Mouse (Mus musculus): ENCODE measurements at regions not wholly inside any gene's neighbourhood (a gene's known extent, or its start where the extent isn't known, plus 50 kb on each side); places are given as distances from the start of the nearest gene placed in this dataset.

DNA sequence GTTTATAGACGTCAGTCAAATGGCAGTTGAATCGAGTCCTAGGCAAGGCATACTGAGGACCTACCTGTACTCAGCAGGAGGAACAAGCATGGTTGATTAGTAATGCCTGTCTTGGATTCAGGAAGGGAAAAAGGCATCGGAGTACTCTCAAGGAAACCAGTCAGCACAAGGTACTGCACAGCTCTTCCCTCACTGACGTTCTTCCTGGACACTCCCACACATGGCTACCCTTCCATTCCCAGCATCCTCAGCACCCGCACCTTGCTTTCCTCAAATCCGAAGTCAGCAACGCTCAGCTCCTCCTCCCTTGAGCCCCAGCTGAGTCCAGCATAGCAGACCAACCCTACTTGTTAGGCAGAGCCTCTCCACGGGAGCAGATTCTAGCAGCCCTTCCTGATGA lies 279.6 kb upstream of the Eef2kmt start:
- no peak for TF ChIP-seq GATA4 (IDR thresholded peaks at IDR 0.05; ENCODE audit: insufficient replicate concordance, low read length)

DNA sequence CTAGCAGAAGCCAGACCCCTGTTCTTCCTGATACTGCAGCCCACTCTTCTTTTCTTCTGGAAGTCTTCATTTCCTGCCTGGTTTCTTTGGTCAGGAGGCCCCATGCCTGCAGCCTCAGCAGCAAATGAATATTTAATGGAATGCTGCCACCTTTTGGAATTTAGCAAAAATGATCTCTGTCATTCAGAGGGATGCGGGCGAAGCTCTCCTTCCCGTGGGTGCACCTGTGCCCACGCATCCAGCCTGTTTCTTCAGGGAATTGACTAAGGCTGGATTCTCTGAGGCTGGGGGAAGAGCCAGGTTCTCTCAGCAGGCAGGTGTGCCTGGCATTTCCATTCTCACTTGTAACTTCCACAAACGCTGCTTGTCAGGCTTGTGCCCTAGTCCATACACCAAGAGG lies 279.1 kb upstream of the Eef2kmt start:
- no peak for TF ChIP-seq GATA4 (IDR thresholded peaks at IDR 0.05; ENCODE audit: insufficient replicate concordance, low read length)

DNA sequence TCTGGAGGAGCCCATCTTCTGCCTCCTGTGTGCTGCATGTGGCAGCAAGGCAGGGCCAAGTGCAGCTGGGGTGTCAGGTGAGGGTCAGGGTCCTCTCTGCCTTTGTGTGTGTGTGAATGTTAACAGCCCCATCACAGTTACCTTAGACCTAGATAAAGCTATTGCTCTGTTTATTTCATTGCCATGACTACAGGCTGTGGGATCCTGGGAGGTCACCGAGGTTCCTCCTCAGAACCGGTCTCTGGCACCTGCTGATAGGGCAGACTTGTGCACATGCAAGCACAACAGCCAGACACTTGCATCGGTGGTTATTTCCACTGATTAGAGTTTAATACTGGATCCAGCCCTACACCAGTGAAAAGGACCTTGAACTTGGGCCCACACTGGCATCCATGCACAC lies 278.6 kb upstream of the Eef2kmt start:
- no peak for TF ChIP-seq GATA4 (IDR thresholded peaks at IDR 0.05; ENCODE audit: insufficient replicate concordance, low read length)

DNA sequence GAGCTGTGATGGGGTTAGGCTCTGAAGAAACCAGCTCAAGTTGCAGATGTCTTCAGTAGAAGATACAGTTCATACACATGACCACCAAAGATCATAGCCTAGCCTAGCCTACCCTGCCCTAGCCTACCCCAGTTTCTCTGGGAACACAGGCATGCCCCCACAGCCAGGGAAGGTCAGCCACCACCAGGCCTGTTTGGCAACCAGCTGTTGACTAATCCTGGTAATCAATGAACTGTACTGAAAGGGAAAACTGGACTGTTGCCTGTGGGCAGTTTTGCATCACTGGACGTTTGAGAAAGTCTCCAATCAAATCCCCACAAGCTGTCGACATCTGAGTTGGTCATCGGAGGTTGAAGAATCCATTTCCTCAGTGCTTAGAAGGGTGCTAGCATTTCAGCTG lies 276.5 kb upstream of the Eef2kmt start:
- no peak for TF ChIP-seq GATA4 (IDR thresholded peaks at IDR 0.05; ENCODE audit: insufficient replicate concordance, low read length)

DNA sequence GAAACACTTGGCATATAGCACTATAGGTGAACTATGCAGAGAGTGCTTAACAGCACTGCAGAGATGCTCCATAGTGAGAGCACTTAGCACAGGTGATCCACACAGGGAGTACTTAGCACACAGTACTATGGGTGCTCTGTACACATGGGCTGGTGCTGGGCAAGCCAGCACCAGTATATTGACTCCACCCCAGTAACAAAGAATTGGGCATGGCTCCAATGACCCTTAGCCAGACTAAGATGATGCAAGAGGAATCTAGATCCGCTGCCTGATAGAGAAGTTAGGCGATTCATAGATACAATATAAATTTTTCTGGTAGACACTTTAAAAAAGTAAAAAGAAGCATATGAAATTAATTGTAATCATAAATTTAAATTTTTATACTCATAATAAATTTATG lies 274.0 kb upstream of the Eef2kmt start:
- peak; percentile 50; the same call in 1 of the 2 replicates for TF ChIP-seq GATA4 (IDR thresholded peaks at IDR 0.05; ENCODE audit: insufficient replicate concordance, low read length)

DNA sequence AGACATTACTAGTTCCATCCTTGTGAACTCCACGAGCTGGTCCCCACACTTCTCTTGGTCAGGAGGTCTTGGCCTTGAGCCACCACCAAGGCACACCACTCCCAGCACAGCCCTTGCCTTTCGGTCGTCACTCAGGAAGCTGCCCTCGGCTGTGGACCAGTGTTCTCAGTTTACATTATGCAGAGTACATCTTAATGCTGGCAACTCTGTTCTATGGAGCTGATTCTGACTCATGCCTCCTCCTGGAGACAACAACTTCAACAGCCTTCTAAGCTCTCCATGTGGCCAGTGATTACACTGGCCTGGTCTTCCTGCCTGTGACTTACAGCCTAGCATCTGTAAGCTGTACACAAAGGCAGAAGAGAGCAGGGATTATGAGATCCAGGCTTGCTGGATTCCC lies 272.2 kb upstream of the Eef2kmt start:
- no peak for TF ChIP-seq GATA4 (IDR thresholded peaks at IDR 0.05; ENCODE audit: insufficient replicate concordance, low read length)

DNA sequence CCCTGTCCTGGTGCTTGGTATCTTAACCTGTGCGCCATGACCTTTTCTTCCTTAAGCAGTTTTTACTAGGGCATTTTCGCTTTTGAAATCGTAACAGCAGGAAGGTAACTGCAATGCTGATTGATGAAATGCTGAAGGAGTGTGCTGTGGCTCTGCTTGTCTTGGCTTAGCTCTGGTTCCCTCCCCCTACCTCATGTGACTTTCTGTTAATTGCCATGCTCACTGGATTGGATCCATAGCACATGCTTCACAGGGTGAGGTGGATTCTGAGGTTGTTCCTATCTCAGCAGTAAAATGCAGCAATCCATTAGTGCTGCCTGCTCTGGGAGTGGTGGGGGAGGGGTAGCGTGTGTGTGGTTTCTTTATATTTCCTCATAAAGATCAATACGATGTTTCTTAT lies 268.6 kb upstream of the Eef2kmt start:
- TF ChIP-seq GATA4 (IDR thresholded peaks at IDR 0.05; ENCODE audit: insufficient replicate concordance, low read length) = no peak

DNA sequence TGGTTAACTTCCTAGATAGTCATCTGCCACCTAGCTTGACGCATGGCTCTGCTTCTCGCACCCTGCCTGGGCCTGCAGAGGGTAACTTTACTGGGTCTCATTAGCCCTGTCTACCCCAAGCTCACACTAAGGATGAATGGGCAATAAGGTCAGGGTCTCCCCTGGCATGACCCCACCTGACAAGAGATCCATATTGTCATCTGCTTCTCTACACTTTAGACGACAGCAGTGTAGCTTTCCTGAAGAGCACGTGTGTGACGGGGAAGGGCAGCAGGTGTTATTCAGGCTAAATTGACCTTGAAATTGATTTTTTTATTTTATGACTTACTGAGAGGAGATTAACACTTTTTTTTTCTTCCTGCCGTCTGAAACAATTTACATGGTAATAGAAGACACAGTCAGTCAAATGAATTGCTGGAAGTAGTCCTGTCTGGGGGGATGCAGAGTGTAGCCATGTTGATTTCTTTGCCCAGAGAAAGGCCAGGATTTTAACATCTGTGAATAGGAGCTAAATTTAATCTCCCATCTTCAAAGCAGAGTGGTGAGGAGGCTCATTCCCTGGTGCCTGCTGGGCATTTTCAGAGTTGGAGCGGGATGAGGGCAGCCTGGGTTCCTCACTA lies 267.7 kb upstream of the Eef2kmt start:
- TF ChIP-seq GATA4 (IDR thresholded peaks at IDR 0.05; ENCODE audit: insufficient replicate concordance, low read length) = no peak

DNA sequence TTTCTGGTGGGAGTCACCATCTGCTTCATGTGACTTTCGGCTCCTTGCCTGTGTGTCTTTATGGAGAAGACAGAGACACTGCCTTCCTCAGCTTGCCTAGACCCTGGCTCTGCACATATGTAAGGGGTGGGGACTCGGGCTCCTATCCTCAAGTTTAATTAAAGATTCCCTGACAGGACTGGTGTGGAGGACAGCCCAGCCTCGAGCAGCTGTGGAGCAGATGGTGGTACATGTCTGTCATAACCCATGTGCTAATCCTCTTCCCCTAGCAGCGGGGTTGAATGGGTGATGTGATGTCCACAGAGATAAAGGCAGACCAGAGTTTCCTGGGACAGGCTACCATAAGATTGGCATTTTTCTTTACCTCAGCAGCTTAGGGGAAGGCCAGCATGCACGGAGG lies 262.0 kb upstream of the Eef2kmt start:
- no peak for TF ChIP-seq GATA4 (IDR thresholded peaks at IDR 0.05; ENCODE audit: insufficient replicate concordance, low read length)

DNA sequence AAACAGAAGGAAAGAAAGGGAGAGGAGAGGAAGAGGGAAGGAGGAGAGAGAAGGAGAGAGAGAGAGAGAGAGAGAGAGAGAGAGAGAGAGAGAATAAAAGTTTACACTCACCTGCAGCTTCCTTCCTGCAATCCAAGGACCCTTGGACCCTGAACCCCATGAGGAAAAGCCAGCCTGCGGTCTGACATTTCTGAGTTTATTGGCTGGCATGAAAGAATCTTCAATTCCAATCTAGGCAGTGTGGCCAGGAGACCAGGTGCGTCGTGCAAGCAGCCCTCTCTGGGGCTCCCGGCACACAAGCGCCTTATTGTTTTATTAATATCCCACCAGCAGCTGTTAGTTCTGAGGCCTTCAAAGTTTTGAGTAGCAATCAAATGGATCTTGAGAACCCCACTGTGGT lies 260.1 kb upstream of the Eef2kmt start:
- TF ChIP-seq GATA4 (IDR thresholded peaks at IDR 0.05; ENCODE audit: insufficient replicate concordance, low read length) = no peak

DNA sequence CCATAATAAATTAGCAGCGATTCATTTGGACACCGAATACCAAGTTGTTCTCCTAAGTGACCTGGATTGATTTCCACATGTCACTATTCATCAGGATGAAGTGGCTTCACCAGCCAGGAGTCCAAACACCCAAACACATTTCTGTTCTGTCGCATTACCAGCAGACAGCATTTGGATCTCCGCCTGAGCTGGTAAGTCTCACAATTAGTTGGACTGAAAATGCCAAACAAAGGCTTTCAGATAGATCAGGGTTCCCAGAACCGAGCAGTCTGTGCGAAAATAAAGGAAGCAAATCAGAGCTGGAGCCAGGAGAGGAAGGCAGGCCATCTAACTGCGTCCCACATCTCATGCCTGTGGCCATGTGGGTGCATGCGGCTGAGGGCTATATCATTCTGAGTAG lies 251.5 kb upstream of the Eef2kmt start:
- no peak for TF ChIP-seq GATA4 (IDR thresholded peaks at IDR 0.05; ENCODE audit: insufficient replicate concordance, low read length)

DNA sequence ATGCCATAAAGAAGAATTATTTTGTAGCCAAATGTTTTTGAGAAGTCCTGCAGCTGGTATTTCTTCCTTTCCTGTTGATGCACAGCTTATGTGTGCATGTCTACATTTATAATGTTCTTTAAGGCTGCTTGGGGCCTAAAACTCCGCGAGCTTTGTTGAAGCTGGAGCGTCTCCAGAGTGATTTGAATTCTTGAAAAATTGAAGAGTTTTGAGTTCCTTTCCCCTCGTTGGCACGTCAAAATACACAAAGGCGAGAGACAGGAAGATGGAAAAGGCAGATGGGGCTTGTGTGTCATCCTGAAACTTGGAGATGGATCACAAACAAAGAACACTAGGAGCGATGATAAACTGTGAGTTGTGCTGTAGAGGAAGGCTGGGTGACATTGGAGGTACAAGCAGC lies 246.2 kb upstream of the Eef2kmt start:
- no peak for TF ChIP-seq GATA4 (IDR thresholded peaks at IDR 0.05; ENCODE audit: insufficient replicate concordance, low read length)

DNA sequence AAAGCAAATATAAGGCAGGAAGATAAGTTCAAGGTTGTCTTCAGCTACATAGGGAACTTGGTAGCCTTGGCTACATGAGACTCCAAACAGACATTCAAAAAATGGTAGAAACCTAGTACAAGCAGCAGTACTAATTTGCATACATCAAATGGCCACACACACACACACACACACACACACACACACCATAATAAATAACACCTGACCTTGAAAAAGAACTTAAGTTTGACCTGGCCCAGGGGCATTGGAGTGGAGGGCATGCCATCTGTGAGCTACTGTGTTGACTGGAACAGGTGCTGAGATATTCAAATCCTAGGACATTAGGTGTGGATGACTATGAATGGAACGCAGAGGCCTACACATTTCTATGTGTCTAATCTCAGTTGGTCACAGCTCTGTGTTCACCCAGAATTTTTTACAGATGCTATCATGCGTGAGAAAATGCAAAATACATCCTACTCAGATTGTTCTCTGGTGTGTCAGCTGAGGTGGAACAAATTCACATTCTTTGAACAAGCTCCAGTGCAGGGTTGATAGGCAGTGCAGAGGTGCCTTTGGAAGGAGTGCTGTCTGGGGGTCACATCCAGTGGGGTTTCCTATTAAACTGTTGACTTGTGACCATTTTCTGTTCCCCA lies 240.4 kb upstream of the Eef2kmt start:
- TF ChIP-seq GATA4 (IDR thresholded peaks at IDR 0.05; ENCODE audit: insufficient replicate concordance, low read length) = no peak

DNA sequence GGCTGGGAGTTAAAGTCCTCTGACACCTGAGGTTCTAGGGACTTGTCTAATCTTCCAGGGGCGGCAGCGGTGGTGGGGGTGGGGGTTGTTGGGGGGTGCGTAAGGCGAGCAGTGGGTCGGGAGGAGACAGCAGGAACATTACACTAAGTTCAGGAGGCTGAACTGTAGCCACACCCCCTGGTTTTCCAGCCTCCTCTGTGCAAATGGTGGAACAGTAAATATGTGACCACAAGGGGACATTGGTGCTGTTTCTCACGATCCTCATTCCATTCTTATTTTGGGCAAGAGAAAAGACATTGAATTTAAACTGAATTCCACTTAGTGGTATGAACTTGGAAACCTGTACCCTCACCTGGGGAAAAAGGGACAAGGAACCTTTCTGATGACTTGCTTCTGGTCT lies 237.6 kb upstream of the Eef2kmt start:
- TF ChIP-seq GATA4 (IDR thresholded peaks at IDR 0.05; ENCODE audit: insufficient replicate concordance, low read length) = no peak

DNA sequence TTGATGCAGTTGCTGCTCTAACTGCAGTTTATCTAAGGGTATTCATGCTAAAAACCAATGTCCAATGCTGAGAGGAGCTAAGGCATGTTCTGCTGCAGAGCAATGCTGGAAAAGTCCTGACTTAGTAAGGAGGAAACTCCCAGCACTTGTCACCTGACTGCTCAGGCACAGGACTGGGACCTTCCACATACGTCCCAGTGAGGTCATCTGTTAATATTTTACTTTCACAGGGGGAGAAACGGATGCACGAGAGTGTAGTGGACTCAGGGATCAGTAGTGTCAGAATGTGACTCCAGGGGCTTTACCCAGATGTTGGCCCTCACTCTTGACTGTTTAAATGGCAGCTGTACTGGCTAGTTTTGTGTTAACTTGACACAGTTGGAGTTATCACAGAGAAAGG lies 231.5 kb upstream of the Eef2kmt start:
- no peak for TF ChIP-seq GATA4 (IDR thresholded peaks at IDR 0.05; ENCODE audit: insufficient replicate concordance, low read length)

DNA sequence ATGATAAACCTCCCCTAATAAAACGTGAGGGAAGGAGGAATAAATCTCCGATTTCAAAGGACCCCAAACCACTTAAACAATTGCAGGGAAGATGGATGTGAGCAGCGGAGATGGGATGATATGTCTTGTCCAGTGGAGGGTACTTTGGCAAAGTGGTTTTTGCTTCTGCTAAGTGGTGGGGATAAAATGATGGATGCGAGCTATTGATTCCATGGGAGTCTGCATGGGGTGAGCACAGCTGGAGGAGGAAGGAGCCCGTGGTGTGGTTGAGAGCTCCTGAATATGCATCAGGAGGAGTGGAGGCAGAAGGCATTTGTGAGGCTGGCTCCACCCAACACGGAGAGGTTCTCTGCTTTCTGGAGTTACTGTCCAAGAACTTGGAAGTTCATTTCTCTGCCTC lies 227.6 kb upstream of the Eef2kmt start:
- TF ChIP-seq GATA4 (IDR thresholded peaks at IDR 0.05; ENCODE audit: insufficient replicate concordance, low read length) = no peak

DNA sequence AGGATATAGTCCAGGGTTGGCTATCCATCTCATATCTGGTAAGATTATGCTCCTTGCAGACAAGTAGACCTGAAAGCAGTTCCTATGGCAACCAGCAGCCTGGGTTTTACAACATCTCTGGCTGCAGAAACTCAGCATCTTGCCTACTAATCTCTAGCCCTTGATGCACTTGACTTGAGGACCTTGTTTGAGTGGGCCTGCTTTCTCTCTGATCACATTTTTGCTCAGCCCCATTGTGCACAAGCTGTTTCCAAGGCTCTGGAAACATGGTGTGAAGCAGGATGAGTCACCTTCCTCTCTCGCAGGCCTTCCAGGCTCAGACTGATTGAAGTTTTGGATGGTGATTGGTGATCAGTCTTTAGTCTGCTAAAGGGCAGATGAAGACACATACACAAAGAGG lies 224.4 kb upstream of the Eef2kmt start:
- no peak for TF ChIP-seq GATA4 (IDR thresholded peaks at IDR 0.05; ENCODE audit: insufficient replicate concordance, low read length)
